Mouse (Mus musculus) cerebral cortex, adult 2 months (tissue): Measurements from ENCODE around the gene Usp22.

Source experiments
- WGBS: fragments of 180-500 bp; shearing (Covaris S2); methylation state at CpG from one replicate; pipeline ENCODE4 v1.1.7; 2018; 5-methylcytosine and 5-hydroxymethylcytosine counted together

Usp22 gene

DNA sequence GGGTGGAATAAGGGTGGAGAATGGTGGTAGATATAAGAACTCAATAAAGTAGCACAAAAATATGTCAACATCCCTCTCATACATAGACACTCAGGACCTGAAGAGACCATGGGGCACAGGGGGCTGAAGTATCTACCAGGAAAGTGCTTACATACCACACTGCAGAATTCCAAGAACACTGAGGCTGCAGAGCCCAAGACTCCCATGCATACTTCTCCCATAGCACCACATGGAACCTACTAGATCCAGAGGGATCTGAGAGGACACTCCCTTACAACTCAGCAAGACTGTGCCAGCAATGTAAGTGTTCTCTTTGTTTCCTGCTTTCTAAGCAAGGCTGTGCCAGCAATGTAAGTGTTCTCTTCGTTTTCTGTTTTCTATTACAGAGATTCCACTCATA is 9.0 kb upstream of the Usp22 start:
- 38% methylated on average over 1 of the region's 1 CpGs for WGBS

DNA sequence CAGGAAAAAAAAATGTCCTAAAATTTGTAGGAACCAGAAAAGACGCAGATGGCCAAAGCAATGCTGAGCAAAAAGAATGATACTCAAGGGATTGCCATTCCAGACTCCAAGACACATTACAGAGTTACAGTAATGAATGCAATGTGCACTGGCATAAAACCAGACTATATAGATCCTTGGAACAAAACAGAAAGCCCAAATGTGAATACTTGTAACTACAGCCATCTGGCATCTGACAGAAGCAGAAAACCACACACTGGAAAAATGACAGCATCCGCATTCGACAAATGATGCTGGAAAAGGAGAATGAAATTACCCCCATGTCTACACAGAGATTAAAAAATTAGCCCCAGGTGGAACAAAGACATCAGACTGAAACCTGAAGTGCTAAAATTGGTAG is 5.5 kb upstream of the Usp22 start:
- 56% methylated on average over 3 of the region's 3 CpGs for WGBS

DNA sequence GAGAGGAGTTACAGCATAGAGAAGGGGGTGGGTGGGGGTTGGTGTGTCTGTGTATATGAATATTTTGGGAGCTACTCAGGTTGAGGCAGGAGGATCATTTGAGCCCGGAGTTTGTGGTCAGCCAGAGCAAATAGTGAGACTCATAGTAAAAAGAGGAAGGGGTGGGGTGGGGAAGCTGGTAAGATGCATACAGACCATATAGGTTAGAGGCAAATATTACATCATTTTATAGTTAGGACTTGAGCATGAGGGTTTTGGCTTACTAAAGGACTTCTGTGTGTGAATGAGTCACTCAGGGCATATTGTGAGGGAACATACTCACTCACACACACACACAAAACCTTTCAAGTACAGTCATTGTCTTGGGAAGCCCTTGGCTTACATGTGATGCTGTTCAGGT is 1.5 kb upstream of the Usp22 start:
- WGBS, result 67% methylated on average over 1 of the region's 1 CpGs

DNA sequence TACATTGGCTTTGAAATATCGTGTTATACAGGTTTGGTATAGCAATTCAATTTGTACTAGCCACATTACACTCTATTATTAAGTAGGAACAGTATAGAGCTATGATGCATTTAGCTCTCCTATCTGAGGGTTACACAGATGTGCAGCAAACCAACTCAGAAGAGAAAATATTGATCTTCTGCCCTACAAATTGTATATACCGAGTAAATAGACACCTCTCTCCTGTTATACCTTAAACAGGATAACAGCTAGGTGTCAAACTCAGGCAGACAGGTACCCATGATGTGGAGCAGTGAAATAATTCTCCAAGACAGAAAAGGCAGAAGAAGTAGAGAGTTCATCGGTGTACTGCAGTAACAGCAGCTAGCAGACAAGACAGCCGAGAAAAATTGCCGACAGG is 923 bp upstream of the Usp22 start:
- WGBS, result 48% methylated on average over 5 of the region's 5 CpGs

DNA sequence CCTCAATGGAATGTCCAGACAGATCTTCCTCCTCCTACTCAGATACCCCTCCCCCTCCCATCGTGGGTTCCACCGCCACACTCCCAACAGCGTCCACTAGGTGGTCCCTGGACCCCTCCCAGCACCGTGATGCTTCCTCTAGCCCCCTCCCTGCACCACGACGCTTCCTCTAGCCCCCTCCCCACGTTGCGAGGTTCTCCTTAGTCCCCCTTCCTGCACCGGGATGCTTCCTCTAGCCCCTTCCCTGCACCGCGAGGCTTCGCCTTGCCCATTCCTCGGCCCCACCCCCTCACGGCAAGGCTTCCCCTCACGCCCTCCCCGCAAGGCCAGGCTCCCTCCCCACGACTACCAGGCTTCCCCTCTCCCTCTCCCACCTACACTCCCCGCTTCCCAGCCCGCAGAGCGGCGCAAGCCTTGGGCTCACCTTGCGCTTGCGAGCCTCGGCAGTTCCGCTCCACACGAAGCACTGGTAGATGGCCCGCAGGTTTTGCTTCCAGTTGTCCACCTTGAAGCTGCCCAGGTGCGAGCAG is 499 bp downstream of the Usp22 start:
- under 1% methylated on average over 28 of the region's 28 CpGs for WGBS

DNA sequence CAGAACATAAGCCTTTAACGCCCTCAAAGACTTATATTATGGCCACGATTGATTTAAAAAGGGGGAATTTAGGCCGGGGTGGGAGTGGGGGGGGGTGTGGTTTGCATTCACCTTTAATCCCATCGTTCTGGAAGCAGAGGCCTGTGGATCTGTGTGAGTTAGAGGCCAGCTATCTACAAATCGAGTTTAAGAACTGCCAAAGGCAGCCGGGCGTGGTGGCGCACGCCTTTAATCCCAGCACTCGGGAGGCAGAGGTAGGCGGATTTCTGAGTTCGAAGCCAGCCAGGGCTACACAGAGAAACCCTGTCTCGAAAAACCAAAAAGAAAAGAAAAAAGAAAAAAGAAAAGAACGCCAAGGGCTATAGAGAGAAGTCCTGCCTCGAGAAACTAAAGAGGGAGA is 1.4 kb downstream of the Usp22 start:
- WGBS, result 14% methylated on average over 15 of the region's 15 CpGs

DNA sequence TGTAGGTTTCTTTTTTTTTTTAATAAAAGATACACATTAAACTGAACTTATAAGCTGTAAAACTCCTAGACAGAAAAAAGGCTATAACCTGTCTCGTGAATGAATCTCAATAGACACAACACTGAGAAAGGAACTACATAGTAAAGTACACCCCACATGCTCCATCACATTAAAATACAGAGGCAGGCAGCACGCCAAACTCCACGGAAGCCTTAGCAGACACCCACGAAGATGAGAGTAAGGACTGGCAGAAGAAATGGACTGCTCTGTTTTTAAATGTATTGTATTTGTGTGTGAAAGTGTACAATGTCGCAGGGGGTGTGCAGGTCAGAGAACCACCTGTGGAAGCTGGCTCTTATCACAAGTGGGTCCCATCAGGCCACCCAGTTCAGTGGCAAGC is 4.7 kb downstream of the Usp22 start:
- 27% methylated on average over 5 of the region's 5 CpGs for WGBS

DNA sequence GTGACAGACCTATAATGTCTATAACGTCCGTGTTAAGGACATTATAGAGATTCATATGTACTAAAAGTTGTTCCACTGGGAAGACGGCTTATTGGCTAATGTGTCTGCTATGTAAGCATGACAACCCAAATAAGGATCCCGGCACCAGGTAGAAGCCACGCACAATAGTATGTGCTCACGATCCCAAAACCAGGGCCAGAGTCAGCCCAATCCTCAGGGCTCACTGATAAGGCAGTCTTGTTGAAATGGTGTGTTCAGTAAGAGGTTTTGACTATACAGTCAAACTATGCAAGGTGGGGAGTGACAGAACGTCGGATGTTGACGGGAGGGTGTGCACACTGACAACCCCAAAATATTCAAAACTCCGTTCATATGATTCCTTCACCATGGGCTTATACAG is 10.0 kb downstream of the Usp22 start:
- 90% methylated on average over 10 of the region's 10 CpGs for WGBS

DNA sequence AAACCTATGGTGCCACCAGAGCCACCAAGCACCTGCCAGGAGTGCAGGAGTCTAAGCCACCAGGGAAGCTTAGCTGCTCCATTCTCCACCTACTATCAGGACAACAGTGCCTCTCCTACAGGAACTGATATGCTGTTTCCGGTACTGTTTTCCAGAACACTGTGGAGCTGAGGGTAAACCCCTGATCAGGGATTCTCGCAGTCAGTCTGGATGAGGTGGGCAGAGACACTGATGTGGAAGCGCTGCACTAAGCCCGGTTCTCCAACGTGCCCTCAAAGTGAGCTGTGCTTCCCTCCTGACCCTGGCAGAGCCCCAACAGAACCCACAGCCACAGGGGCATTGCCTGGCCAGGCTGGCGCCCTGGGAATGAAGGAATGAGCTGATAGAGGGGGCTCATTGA is 10.5 kb downstream of the Usp22 start:
- WGBS, result 82% methylated on average over 6 of the region's 6 CpGs

DNA sequence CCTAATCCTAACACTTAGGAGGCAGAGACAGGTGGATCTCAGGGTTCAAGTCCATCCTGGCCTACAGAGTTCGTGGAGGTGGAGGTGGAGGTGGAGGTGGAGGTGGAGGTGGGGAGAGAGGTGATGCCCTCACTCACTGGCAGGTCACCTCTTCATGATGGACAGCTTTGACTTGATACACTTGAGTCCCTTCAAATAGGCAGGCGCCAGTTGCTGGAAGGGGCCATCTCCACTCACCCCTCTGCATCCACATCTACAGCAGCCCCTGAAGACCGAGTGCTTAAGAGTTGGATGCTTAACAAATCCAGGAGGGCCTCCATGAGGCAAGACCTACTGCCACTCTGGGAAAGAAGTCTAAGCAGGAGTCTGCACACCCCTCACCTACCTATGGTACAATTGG is 11.5 kb downstream of the Usp22 start:
- WGBS, result 96% methylated on average over 3 of the region's 3 CpGs

DNA sequence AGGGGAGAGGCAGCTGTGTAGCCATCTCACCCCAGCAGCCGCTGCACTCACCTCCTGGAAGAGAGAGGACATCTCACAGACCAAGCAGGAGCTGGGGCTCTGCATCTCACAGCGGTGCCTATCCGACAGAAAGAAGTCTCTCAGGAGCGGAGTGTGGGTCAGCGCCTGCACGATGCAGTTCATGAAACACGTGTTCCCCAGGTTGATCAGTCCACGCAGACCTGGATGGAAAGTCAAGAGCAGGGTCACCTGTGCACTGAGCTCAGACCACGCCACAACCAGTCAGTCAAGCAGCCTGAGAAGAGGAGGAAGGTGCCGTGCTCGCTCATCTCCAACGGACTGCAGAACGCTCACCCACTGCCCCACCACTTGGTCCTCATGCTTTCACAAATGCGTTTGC is 12.1 kb downstream of the Usp22 start:
- 95% methylated on average over 14 of the region's 14 CpGs for WGBS

DNA sequence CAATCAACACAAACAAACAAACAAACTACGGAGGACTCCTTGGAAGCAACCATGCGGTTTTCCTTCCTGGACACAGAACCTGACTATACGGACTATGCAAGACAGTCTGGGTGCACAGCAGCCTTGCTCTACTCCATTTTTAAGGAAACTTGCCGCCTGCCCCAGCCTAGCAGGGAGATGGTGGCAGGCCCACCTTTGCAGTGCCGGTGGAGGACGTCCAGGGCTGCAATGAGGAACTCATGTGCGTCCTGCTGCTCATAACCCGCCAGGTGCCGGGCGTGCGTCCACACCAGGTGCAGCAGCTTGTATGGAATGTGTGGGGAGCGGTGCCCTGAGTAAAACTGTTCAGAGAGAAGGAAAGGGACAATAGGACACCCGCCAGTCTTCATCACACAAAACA is 13.7 kb downstream of the Usp22 start:
- WGBS, result 85% methylated on average over 13 of the region's 13 CpGs

DNA sequence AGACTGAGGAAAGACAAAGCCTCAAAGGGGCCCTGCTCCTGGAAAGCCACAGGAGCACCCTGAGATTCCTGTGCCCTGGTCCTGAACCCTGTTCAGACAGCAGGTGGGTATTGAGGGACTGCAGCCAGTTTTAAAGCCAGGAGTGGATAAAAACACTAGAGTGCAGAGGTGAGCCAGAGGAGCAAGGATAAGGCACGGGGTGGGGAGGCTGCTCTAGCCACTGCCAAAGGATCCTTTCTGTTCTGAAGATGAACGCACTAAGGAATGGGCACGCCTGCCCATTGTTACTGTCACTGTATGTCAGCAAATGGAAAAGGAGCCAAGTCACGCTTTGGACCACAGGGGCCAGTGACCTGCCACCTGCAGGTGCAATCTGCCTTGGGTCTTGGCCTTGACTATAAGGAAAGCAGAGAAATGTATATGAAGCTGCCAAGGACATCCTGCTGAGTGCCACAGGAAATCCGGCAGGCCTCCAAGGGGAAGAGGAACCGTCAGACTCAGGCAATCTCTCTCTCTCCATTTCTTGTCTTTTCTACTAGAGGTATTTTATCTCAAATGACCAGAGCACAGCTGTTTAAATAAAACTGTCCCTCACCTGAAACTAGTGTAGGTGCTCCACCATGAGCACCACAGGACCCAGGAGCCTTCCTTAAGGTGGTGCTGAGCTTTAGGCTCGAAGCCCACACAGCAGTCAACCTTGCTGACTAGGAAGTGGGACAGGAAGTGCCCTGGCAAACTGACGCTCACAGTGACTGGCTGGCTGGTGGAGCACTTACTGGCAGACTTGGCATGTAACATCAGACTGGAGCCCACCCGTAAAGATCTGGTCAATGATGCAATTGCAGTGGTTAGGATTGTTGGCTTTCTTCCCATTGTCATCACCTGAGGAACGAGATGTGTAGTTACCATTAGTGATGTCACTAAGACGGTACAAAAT is 14.8 kb downstream of the Usp22 start:
- WGBS, result 52% methylated on average over 11 of the region's 11 CpGs

DNA sequence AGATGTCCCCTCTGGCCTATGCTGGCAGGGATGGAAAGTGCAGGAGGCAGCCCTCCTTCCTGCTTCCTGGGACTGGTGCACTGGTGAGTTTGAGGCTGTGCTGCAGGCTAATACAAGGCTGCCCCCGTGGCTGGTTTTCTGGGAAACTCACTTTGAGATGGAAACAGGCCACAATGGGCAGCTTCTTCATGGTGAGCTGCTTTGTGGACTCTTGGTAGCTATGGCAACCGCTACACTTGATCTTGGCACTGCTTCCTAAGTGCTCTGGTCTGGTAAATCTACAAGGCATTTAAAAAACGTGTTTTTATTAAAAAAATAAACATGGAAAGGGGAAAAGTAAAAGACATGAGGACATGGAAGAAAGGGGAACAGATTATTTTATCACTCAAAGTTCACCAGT is 16.7 kb downstream of the Usp22 start:
- 40% methylated on average over 3 of the region's 3 CpGs for WGBS

DNA sequence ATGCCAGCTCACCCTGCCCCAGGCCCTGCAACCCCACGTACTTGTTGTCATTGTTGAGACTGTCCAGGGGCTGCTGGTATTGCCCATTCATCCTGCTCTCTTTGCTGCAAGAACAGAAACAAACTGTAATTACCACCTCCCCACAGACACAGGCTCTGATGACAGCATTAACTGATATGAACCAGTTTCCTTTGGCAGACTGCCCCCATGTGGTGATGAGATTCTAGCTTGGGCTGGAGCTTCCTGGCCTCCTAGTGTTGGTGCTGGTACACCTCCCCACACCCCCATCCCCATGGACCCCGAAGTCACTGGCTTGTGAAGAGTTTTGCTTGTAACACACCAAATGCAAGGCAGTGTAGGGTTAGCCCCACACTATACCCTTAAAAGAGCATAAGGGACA is 19.1 kb downstream of the Usp22 start:
- 62% methylated on average over 2 of the region's 2 CpGs for WGBS

DNA sequence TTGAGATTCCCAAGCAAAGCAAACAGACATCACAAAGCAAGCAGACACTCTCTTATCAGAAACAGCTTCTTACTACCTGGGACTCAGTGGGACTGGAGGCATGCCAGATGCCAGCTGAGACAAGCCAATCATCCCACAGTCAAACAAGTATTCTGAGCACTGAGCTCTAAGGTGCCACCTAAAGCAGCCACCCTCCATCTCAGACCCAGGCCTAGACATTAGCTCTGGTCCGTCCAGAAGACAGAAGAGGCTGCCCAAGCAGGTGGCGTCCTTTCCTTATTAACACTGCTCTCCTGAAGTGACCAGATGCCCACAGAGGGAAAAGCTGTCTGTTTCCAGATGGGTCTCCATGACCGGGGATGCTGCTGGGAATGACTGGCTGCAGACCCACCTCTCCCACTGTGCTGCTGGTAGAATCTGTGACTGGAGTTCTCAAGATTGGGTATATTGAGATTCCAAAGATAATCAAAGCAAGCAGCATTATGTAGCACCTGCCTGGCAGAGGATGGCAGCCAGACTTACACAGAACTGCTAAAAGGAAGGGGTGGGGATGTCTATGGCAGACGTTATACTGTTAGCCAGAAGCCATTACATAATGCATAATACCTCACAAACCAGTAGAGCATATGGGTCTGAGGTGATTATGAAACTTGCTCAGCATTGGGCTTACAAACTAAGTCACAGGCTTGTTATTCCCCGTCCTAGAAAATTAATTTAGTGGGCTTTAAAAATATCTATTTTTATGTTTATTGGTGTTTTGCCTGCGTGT is 24.4 kb downstream of the Usp22 start:
- WGBS, result 57% methylated on average over 6 of the region's 6 CpGs

DNA sequence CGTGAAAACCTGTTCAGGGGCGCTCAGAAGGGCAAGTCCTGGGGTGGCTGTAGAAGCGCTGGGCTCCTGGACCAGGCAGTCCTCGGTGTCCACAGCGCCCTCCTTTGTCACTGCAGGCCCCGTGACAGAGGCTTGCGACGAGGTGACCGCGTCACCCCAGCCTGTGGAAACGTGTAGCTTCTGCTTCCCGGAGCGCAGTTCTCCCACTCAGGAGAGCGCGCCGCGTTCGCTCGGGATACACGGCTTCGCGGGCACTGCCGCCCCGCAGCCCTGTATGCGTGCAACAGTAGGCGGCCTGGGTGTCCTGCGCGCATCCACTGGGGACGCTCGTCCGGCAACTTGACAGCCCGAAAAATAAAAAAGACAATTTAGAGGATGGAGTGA is 27.6 kb downstream of the Usp22 start:
- 5% methylated on average over 32 of the region's 32 CpGs for WGBS

DNA sequence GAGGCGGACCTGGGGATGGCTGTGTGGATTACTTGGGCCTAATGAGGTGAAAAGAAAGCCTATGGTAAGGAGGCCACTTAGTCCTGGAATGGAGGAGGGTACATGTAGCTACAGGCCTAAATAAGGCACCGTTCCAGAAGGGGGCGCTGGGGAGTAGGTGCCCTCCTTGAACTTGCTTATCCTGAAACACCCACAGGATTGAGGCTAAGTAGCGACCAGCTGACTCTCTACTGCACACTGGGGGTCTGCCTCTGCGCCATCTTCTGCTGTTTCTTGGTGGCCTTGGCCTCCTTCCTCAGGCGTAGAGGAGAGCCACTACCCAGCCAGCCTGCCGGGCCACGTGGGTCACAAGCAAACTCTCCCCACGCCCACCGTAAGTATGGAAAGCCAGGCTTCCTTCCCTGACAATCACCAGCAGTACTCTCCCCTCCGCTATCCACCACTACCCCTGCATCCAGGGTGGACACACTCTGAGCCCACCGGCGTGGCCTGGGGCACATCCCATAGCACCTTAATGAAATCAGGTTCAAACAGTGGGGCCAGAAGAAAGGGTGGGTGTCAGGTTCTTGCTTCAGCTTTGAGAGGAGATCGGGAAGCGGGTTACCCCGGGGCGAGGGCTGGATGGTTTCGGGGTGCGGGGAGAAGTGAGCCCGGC is 28.1 kb downstream of the Usp22 start:
- WGBS, result 36% methylated on average over 20 of the region's 20 CpGs

DNA sequence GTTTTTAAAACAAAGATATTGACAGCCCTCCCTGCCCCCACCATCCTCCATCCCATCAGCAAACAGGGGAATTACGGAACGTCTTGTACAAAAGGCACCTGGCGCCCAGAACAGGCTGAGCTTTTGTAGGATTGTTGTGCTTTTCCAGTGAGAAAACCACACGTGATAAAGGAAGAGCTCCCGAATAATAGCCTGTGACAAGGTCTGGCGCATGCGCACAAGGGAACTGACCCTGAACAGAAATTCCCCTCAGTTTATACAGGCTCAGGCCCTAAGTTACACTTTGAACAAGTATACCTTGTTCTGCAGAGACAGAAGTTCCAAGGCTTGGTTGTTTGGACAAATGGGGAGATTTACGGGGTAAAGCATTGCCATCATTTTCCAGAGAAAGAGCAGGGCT is 29.3 kb downstream of the Usp22 start:
- 83% methylated on average over 8 of the region's 8 CpGs for WGBS

DNA sequence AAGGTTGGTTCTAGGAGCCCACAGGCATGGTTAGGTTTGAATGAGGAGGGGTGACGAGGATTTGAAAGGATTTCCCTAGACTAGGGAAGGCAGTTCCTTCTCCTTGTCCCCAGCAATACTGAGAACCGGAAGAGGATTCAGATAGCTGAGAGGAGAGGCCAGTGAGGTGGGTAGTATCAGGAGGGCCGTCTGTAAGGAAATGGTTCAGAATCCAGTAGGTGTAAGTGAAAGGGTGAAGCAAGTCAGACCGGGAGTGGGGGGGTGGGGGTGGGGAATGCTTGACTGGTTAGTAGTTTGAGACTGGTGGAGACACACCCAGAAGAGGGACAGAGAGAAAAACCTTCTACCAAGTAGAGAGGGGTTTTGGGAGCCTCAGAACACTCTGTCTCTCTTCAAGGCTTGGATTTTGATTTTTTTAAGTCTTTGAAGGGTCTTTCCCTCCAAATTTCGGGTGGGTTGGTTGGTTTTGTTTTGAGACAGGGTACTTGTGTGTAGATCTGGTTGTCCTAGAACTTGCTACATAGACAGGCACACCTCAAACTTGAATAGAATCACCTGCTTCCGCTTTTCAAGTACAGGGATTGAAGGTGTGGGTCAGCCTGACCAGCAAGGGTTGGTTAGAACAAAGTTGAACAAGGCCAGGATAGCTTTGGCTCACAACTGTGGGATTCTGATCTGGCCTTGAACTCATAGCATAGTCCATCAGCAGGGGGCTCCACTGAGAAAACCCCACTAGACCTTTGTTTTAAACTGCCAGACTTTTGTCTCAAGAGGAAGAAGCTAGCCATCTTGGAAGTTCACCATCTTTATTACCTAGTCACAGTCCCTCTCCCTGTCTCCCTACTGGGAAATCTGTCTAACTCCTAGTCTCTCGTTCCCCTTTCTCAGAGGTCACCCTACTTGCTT is 31.0 kb downstream of the Usp22 start:
- 79% methylated on average over 7 of the region's 7 CpGs for WGBS

DNA sequence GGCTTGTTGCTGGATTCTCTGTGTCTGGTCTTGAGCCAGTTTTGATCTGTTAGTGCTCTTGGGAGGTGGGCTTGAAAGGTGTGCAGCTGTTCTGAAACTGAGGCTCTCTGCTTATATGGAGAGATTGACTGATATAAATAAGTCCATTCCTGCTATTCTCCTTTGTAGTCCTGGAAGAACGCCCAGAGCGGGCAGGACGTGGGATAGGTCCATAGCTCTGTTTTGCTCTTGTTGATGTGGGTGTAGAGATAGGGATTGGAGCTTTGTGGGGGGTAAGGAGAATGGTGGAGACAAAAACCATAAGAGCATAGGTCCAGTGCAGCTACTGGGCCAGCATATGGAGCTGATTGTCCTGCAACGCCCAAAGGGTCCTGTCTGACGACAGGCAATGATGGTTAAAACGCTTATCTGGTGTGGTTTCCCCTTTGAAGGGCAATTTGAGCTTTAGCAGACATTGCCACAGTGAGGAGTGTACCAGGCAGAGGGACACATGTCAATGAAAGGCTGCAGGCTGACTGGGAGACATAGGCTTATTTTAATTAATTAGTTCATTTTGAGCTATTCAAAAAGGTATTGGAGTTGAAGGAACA is 31.8 kb downstream of the Usp22 start:
- WGBS, result 71% methylated on average over 6 of the region's 6 CpGs
